ENCODE assay signal across 8 mouse cellular contexts in genomic region chr13:23752742-23753172, GRCm38 (mm10). TPM values are rescaled to one million over a fixed set of nuclear protein-coding genes. Genes with fewer than 3 reads are reported as not detected.
DNase-seq lines count a peak whose midpoint lies in the region; ATAC-seq and TF ChIP-seq lines count a peak whose summit lies in the region.

No protein-coding gene starts in this region.

- H3K9ac ChIP-seq in kidney, postnatal 0 days (ENCODE audit: low read depth, low read length), result 0 out of 2 replicates have a peak overlapping the region, but pooled peaks have one; percentile 2
- peak overlapping the region; percentile 51 for H3K9ac ChIP-seq in intestine, embryonic 15.5 days
- no peak overlapping the region for H3K9ac ChIP-seq in neural tube, embryonic 14.5 days (replicated peaks; ENCODE audit: low read depth, low read length)

- no peak for TF ChIP-seq CTCF in kidney, postnatal 0 days (IDR thresholded peaks at IDR 0.05; ENCODE audit: low read depth)

- H3K4me1 ChIP-seq in kidney, postnatal 0 days (replicated peaks; ENCODE audit: insufficient read depth, low read length), result peaks cover 5% of the 10 kb centered on the region; the same call in 1 of the 2 replicates
- H3K4me1 ChIP-seq in intestine, embryonic 15.5 days (replicated peaks), result 0 out of 2 replicates have a peak, but pooled peaks cover 4% of the 10 kb centered on the region
- peaks cover 8% of the 10 kb centered on the region; the same call in 1 of the 2 replicates for H3K4me1 ChIP-seq in neural tube, embryonic 14.5 days (ENCODE audit: control insufficient read depth, insufficient read depth, low read length)

- no peaks in the 10 kb centered on the region for H3K9me3 ChIP-seq in kidney, postnatal 0 days (replicated peaks; ENCODE audit: low read length)
- H3K9me3 ChIP-seq in intestine, embryonic 15.5 days, result no peaks in the 10 kb centered on the region
- no peaks in the 10 kb centered on the region for H3K9me3 ChIP-seq in neural tube, embryonic 14.5 days (ENCODE audit: control insufficient read depth, low read length)

- intact Hi-C loops in left cerebral cortex, postnatal 4 days (cut with DNase I), result loop anchor here (10.0 kb wide), 1 partner anchor 188 kb away; the partner anchor contains the start of gene Hist1h3e

- no peak overlapping the region; the same call in 1 of the 2 replicates for H3K27ac ChIP-seq in kidney, postnatal 0 days
- H3K27ac ChIP-seq in intestine, embryonic 15.5 days, result peak overlapping the region; percentile 80
- H3K27ac ChIP-seq in neural tube, embryonic 14.5 days (ENCODE audit: low read depth, low read length), result no peak overlapping the region

- no peak for DNase-seq in kidney, postnatal 0 days (ENCODE audit: low spot score)
- DNase-seq in kidney, postnatal 10 days, result no peak
- peak; percentile 72 for DNase-seq in embryo, embryonic 10.5 days (ENCODE audit: low spot score)
- DNase-seq in ovary, postnatal 10 days (ENCODE audit: low spot score), result no peak
- DNase-seq in left cerebral cortex, adult 9 months (ENCODE audit: low spot score in 2 of 2), result no peak
- no peak for DNase-seq in left cerebral cortex, postnatal 4 days

- H3K36me3 ChIP-seq in kidney, postnatal 0 days (ENCODE audit: insufficient read depth, low read length), result no peaks in the 10 kb centered on the region
- H3K36me3 ChIP-seq in intestine, embryonic 15.5 days, result no peaks in the 10 kb centered on the region
- H3K36me3 ChIP-seq in neural tube, embryonic 14.5 days (ENCODE audit: control insufficient read depth, insufficient read depth, low read length), result no peaks in the 10 kb centered on the region

- 6% methylated on average over 6 of the region's 6 CpGs for WGBS in kidney, postnatal 0 days
- WGBS in intestine, embryonic 15.5 days, result 5% methylated on average over 6 of the region's 6 CpGs
- WGBS in neural tube, embryonic 14.5 days, result 6% methylated on average over 6 of the region's 6 CpGs

- ATAC-seq in kidney, postnatal 0 days (replicated peaks; ENCODE audit: low FRiP score, low read depth), result no peak
- no peak for ATAC-seq in intestine, embryonic 15.5 days
- no peak for ATAC-seq in neural tube, embryonic 14.5 days (ENCODE audit: low read depth)

- H3K4me3 ChIP-seq in kidney, postnatal 0 days (replicated peaks; ENCODE audit: low read depth, low read length), result peak overlapping the region; percentile 20; the same call in 1 of the 2 replicates
- peak overlapping the region; percentile 33 for H3K4me3 ChIP-seq in intestine, embryonic 15.5 days (replicated peaks)
- H3K4me3 ChIP-seq in neural tube, embryonic 14.5 days (ENCODE audit: low read depth, low read length), result no peak overlapping the region

- H3K27me3 ChIP-seq in kidney, postnatal 0 days (ENCODE audit: insufficient read depth, low read length), result no peaks in the 10 kb centered on the region
- no peaks in the 10 kb centered on the region for H3K27me3 ChIP-seq in intestine, embryonic 15.5 days (replicated peaks)
- no peaks in the 10 kb centered on the region for H3K27me3 ChIP-seq in neural tube, embryonic 14.5 days (ENCODE audit: control insufficient read depth, insufficient read depth, low read length)

- H3K4me2 ChIP-seq in kidney, postnatal 0 days (ENCODE audit: low read length), result peak overlapping the region; percentile 50
- H3K4me2 ChIP-seq in intestine, embryonic 15.5 days (replicated peaks), result peak overlapping the region; percentile 53
- peak overlapping the region; percentile 29; the same call in 1 of the 2 replicates for H3K4me2 ChIP-seq in neural tube, embryonic 14.5 days (ENCODE audit: low read depth, low read length)

RNA-seq across cellular contexts. Expression of gene Hist1h3b, which starts 0.7 kb away (rescaled TPM):
- 5.9 and 8.7 TPM in 2 replicates for polyA plus RNA-seq in kidney, postnatal 0 days (2015; fragmentation: Nextera tagmentation; extraction: Ambion mirVana)
- polyA plus RNA-seq in intestine, embryonic 15.5 days (2015; fragmentation: Nextera tagmentation; extraction: Ambion mirVana), result 6.4 and 9.2 TPM in 2 replicates
- 0.51 and 1.3 TPM in 2 replicates for polyA plus RNA-seq in neural tube, embryonic 14.5 days (2014; fragmentation: Nextera tagmentation; extraction: Ambion mirVana)
- 100 to 1,000 TPM in 1 of 2 experiments, 10 to 100 TPM in 1; 95.4 to 102 TPM for total RNA-seq in left cerebral cortex, postnatal 4 days (2021)

RNA-seq across cellular contexts. Expression of gene Hist1h2ab, which starts 1.8 kb away (rescaled TPM):
- 21.7 and 26.6 TPM in 2 replicates for polyA plus RNA-seq in kidney, postnatal 0 days (2015; fragmentation: Nextera tagmentation; extraction: Ambion mirVana)
- 39.8 and 44.9 TPM in 2 replicates for polyA plus RNA-seq in intestine, embryonic 15.5 days (2015; fragmentation: Nextera tagmentation; extraction: Ambion mirVana)
- 3.5 and 4.0 TPM in 2 replicates for polyA plus RNA-seq in neural tube, embryonic 14.5 days (2014; fragmentation: Nextera tagmentation; extraction: Ambion mirVana)
- total RNA-seq in left cerebral cortex, postnatal 4 days (2021), result 100 to 1,000 TPM; 116 to 120 TPM

RNA-seq across cellular contexts. Expression of gene Hist1h4b, which starts 4.1 kb away (rescaled TPM):
- polyA plus RNA-seq in kidney, postnatal 0 days (2015; fragmentation: Nextera tagmentation; extraction: Ambion mirVana), result 4.4 and 5.6 TPM in 2 replicates
- polyA plus RNA-seq in intestine, embryonic 15.5 days (2015; fragmentation: Nextera tagmentation; extraction: Ambion mirVana), result 3.8 and 5.5 TPM in 2 replicates
- polyA plus RNA-seq in neural tube, embryonic 14.5 days (2014; fragmentation: Nextera tagmentation; extraction: Ambion mirVana), result 1.8 TPM in 1 of 2 replicates, not detected in the other
- 100 to 1,000 TPM; 139 to 151 TPM for total RNA-seq in left cerebral cortex, postnatal 4 days (2021)

RNA-seq across cellular contexts. Expression of gene Hist1h2bb, which starts 6.2 kb away (rescaled TPM):
- 2.1 and 2.2 TPM in 2 replicates for polyA plus RNA-seq in kidney, postnatal 0 days (2015; fragmentation: Nextera tagmentation; extraction: Ambion mirVana)
- 2.4 and 3.8 TPM in 2 replicates for polyA plus RNA-seq in intestine, embryonic 15.5 days (2015; fragmentation: Nextera tagmentation; extraction: Ambion mirVana)
- polyA plus RNA-seq in neural tube, embryonic 14.5 days (2014; fragmentation: Nextera tagmentation; extraction: Ambion mirVana), result not detected in 2 replicates
- total RNA-seq in left cerebral cortex, postnatal 4 days (2021), result 10 to 100 TPM; 62.4 to 81.1 TPM

RNA-seq across cellular contexts. Expression of gene Hist1h3c, which starts 7.4 kb away (rescaled TPM):
- polyA plus RNA-seq in kidney, postnatal 0 days (2015; fragmentation: Nextera tagmentation; extraction: Ambion mirVana), result 6.0 and 7.0 TPM in 2 replicates
- polyA plus RNA-seq in intestine, embryonic 15.5 days (2015; fragmentation: Nextera tagmentation; extraction: Ambion mirVana), result 4.4 and 7.7 TPM in 2 replicates
- polyA plus RNA-seq in neural tube, embryonic 14.5 days (2014; fragmentation: Nextera tagmentation; extraction: Ambion mirVana), result not detected in 2 replicates
- 10 to 100 TPM; 39.8 to 41.0 TPM for total RNA-seq in left cerebral cortex, postnatal 4 days (2021)
